ENCODE assay signal across 18 mouse cellular contexts in genomic region chr3:58434414-58434813, GRCm38 (mm10).
"Had no signal": no experiment of that assay in that cellular context is flagged by ENCODE, and none has a peak within 500 bp of the region (broad histone marks: within the 10 kb centered on the region; RNA-seq: fewer than 3 reads in every experiment).

No protein-coding gene starts in this region.

- H3K27ac ChIP-seq: left cerebral cortex, adult 2 months; limb, embryonic 12.5 days; limb, embryonic 15.5 days had no signal

- DNase-seq: kidney, adult 18-20 months; kidney, adult 9 months; kidney, postnatal 14 days; kidney, postnatal 4 days; layer of hippocampus, adult 9-11 months; layer of hippocampus, postnatal 36 days; left cerebral cortex, postnatal 4 days; lung, adult 2 months; lung, postnatal 14 days; lung, postnatal 4 days; midbrain, embryonic 14.5 days; thymus, adult 18-20 months; thymus, postnatal 36 days had no signal

- H3K9me3 ChIP-seq: limb, embryonic 12.5 days; limb, embryonic 15.5 days had no signal

- H3K9ac ChIP-seq: limb, embryonic 12.5 days; limb, embryonic 15.5 days had no signal

- H3K4me2 ChIP-seq: limb, embryonic 12.5 days; limb, embryonic 15.5 days; midbrain, embryonic 11.5 days had no signal

- ATAC-seq: intestine, embryonic 16.5 days had no signal

- H3K4me1 ChIP-seq: limb, embryonic 12.5 days; limb, embryonic 15.5 days had no signal

- H3K27me3 ChIP-seq: limb, embryonic 12.5 days; limb, embryonic 15.5 days had no signal

- H3K4me3 ChIP-seq: left cerebral cortex, adult 2 months; limb, embryonic 12.5 days; limb, embryonic 15.5 days had no signal
